Mouse (Mus musculus): ENCODE results near the gene Gm10251.
"Not testable (repeated sequence)": the region's sequence is repeated elsewhere in the genome, so short reads cannot be mapped to it uniquely, and the experiment has no call there.

The Gm10251 gene

GRCm38 (mm10) chr14:6684070-6684469, at the start of gene Gm10251:
Gene Gm10251, minus strand, starts transcription at chr14:6684170.
- not testable (repeated sequence) for DNase-seq

GRCm38 (mm10) chr14:6720151-6720550, 36.2 kb upstream of the Gm10251 start, which contains the start of gene Gm8050:
Gene Gm8050, minus strand, starts transcription at chr14:6720251.
- DNase-seq, result not testable (repeated sequence)

GRCm38 (mm10) chr14:6622318-6622717, 61.7 kb downstream of the Gm10251 start, which contains the start of gene Gm3460:
Gene Gm3460, minus strand, starts transcription at chr14:6622418.
- DNase-seq, result not testable (repeated sequence)

- DNase-seq, result peak; percentile 5
Observed at GRCm38 (mm10) chr14:6606436-6606835, 77.5 kb downstream of the Gm10251 start.

GRCm38 (mm10) chr14:6605004-6605403, 79.0 kb downstream of the Gm10251 start:
- DNase-seq, result peak; percentile 29

- DNase-seq, result peak; percentile 3
Observed at GRCm38 (mm10) chr14:6604551-6604950, 79.4 kb downstream of the Gm10251 start.

GRCm38 (mm10) chr14:6590513-6590912, 93.5 kb downstream of the Gm10251 start, which contains the start of gene Gm3629:
Gene Gm3629, minus strand, starts transcription at chr14:6590613.
- DNase-seq, result not testable (repeated sequence)
